Mouse (Mus musculus) spleen, adult 2 months (tissue): ENCODE results near the gene Best2. TPM values are rescaled to one million over a fixed set of nuclear protein-coding genes. Genes with fewer than 3 reads are reported as not detected.

ENCODE experiments used
- DNase-seq, 2 experiments: peaks; one replicate each; pipeline versions ENCODE4 v3.0.0 to v3.0.0-alpha.2; 2012 to 2021; ENCODE audit warnings: low spot score in 2 of 2, low read depth in 1 of 2
- H3K27ac ChIP-seq: fragments of 200-500 bp; 2 replicates; pipeline ENCODE4 v1.5.1; 2012; ENCODE audit warnings: low read length, inconsistent platforms; ENCODE audit not compliant: insufficient read depth
- H3K27me3 ChIP-seq: fragments of 200-500 bp; 2 replicates; pipeline ENCODE4 v1.6.1; 2012; ENCODE audit warnings: mild to moderate bottlenecking, moderate library complexity, low read length, inconsistent platforms; ENCODE audit not compliant: control insufficient read depth, insufficient read depth
- H3K36me3 ChIP-seq: fragments of 200-500 bp; 2 replicates; pipeline ENCODE4 v1.6.1; 2012; ENCODE audit warnings: mild to moderate bottlenecking, low read length, inconsistent platforms; ENCODE audit not compliant: control insufficient read depth, insufficient read depth
- H3K4me1 ChIP-seq: fragments of 200-500 bp; 2 replicates; pipeline ENCODE4 v1.6.1; 2011; ENCODE audit warnings: inconsistent platforms; ENCODE audit not compliant: control insufficient read depth, insufficient read depth, insufficient read length
- H3K4me3 ChIP-seq: fragments of 200-500 bp; 2 replicates; pipeline ENCODE4 v1.5.1; 2011; ENCODE audit warnings: mild to moderate bottlenecking, inconsistent platforms; ENCODE audit not compliant: insufficient read depth, insufficient read length; ENCODE audit errors: extremely low read depth
- CTCF ChIP-seq: fragments of 200-500 bp; IDR thresholded peaks from 2 replicates; pipeline ENCODE4 v1.5.1; 2011; ENCODE audit warnings: mild to moderate bottlenecking, inconsistent platforms; ENCODE audit not compliant: insufficient read depth, insufficient read length, insufficient replicate concordance; ENCODE audit errors: extremely low read depth
- POLR2A ChIP-seq: fragments of 200-500 bp; IDR thresholded peaks from 2 replicates; pipeline ENCODE4 v1.6.1; 2011; ENCODE audit warnings: low read depth, low read length, inconsistent platforms
- WGBS: fragments of 180-500 bp; shearing (Covaris S2); methylation state at CpG from one replicate; pipeline ENCODE4 v1.1.7; 2018; 5-methylcytosine and 5-hydroxymethylcytosine counted together
- polyA plus RNA-seq: library from polyadenylated mRNA; depleted of rRNA; stranded (reverse); fragments of >200 nt; gene quantifications from 2 replicates; pipeline ENCODE4 v1.2.3, GENCODE M21; 2012

Best2 gene
- polyA plus RNA-seq, 1 experiment = not detected

DNA sequence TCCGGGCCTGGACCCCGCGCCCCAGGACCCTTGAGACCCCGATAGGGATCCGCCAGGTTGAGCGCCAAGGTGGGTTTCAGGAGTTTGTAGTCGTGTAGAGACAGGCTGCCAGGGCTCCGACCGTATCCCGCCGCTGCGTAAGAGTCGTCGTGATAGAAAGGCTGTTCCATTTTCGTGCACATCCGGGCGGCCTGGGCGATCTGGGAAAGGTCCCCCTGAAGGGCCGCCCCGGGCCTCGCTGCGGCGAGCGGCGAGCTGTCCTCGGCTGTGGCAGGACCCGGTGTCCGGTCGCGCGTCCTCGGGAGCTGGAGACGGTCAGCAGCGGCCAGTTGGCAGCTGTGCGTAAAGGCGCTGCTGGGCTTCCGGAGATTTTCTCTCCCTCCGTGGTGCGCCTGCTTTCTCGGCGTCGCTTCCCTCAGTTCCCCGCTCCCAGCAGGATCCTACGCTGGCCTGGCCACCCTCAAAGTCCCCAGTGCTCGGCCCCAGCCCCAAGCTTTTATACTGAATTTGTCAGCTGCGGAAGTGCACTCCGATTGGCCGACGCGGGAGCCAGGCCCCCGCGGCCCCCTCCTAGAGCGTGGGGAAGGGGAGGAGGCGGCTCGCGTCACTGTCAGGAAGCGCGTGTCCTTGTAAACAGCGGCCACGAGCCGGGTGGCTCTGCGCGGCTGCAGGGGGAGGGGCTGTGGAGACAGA, 35.9 kb downstream of the Best2 start, which contains the start of gene Junb:
Gene Junb (minus strand): TSS at position 471 of the 693 bp plus-strand sequence.
- Histone ChIP-seq H3K4me1 (peaks cover 25% of the 10 kb centered on the region), H3K36me3 (no peaks in the 10 kb centered on the region), H3K27me3 (no peaks in the 10 kb centered on the region), H3K27ac (peak within 1 kb of the TSS; percentile 96), H3K4me3 (peak within 1 kb of the TSS; percentile 74)
- TF ChIP-seq CTCF (no peak), POLR2A (peak; percentile 100)
- under 1% methylated on average over 63 of the region's 63 CpGs for WGBS
- peak; percentile 95 to 96 for DNase-seq

- H3K27ac ChIP-seq = peak overlapping the region; percentile 96
- H3K4me3 ChIP-seq = peak overlapping the region; percentile 74
- TF ChIP-seq POLR2A = no peak; the same call in 1 of the 2 replicates
- TF ChIP-seq CTCF = no peak
- no peaks in the 10 kb centered on the region for H3K36me3 ChIP-seq
- no peaks in the 10 kb centered on the region for H3K27me3 ChIP-seq
- H3K4me1 ChIP-seq = peaks cover 23% of the 10 kb centered on the region
- WGBS = under 1% methylated on average over 69 of the region's 70 CpGs
- DNase-seq = peak in 1 of 2 experiments; percentile 76
Observed at GRCm38 (mm10) chr8:84977435-84978247, 36.7 kb downstream of the Best2 start.

DNA sequence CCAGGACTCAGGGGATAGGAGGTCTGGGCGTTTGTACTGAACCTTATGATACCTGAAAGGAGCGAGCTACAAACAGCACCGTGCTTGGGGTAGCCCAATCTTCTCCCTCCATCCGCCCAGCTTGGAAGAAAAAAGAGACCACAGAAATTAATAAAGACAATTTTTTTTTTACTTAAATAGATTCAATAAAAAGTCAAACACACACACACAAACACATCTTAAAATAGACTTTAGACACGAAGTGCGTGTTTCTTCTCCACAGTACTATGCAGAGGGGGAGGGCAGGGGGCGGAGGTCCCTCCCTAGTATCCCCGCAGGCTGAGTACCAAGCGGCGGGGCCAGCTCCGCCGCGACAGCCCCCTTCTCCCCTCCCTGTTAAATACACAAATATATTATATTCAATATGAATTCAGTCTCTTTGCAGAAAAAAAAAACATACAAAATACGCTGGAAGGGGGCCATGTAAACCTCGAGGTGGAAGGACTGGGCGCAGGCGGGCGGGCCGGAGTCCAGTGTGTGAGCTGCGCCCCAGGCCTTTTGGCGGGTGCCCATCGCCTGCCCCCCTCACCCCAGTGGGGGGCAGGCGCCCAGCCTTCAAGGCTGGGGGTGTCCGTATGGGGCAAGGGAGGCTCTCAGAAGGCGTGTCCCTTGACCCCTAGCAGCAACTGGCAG, 37.4 kb downstream of the Best2 start:
- H3K4me1 ChIP-seq = peaks cover 15% of the 10 kb centered on the region
- WGBS = 2% methylated on average over 25 of the region's 25 CpGs
- TF ChIP-seq CTCF = no peak
- no peak; the same call in 1 of the 2 replicates for TF ChIP-seq POLR2A

DNA sequence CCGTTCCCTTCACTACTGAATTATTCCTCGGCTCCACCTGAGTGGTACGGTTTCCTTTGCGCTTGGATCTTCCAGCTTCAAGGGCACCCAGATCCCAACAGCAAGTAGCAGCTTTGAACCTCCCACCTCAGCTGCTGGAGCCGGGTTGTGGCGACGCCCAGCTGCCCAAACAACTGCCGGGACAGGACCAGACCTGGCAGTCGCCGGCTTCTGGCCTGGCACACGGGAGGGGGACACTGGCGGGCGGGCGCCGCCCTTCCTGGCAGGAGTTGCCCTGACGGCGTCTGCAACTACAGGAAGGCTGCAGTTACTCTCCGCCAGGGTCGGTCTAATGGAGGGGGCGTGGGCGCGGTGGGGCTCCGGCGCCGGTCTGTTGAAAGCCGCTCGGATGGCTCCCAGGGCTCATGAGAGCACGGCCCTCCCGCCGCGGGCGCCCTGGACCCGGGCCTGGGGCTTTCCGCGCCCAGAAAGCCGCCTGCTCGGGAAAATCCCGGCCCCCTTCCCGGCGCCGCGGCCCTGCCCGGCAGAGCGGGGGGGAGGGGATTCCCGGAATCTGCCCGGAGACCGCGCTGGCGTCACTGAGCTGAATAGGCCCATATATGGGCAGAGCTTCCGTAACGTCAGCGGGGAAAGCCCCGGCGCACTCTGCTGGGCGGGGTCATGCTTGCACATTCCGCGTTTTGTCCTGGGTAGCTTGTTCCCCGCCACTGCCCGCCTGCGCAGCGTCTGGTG, 38.1 kb downstream of the Best2 start:
- Histone ChIP-seq H3K36me3 (no peaks in the 10 kb centered on the region), H3K27ac (peak overlapping the region; percentile 96), H3K4me1 (peaks cover 12% of the 10 kb centered on the region), H3K4me3 (peak overlapping the region; percentile 74), H3K27me3 (no peaks in the 10 kb centered on the region)
- DNase-seq = peak; percentile 88 to 93
- TF ChIP-seq POLR2A = peak; percentile 74; the same call in 1 of the 2 replicates
- no peak for TF ChIP-seq CTCF
- 1% methylated on average over 60 of the region's 61 CpGs for WGBS

More for the DNA sequence above, 37.4 kb downstream of the Best2 start:
- peak overlapping the region; percentile 74 for H3K4me3 ChIP-seq
- no peaks in the 10 kb centered on the region for H3K27me3 ChIP-seq
- peak overlapping the region; percentile 96 for H3K27ac ChIP-seq
- no peak for DNase-seq
- no peaks in the 10 kb centered on the region for H3K36me3 ChIP-seq

GRCm38 (mm10) chr8:84975434-84975833, 38.9 kb downstream of the Best2 start:
- TF ChIP-seq CTCF (peak; percentile 89; the same call in 1 of the 2 replicates), POLR2A (no peak)
- Histone ChIP-seq H3K4me1 (peaks cover 5% of the 10 kb centered on the region; the same call in 1 of the 2 replicates), H3K27me3 (no peaks in the 10 kb centered on the region), H3K27ac (peak overlapping the region; percentile 87), H3K4me3 (no peak overlapping the region), H3K36me3 (no peaks in the 10 kb centered on the region)
- WGBS = 37% methylated on average over 7 of the region's 7 CpGs
- DNase-seq = peak in 1 of 2 experiments; percentile 74

DNA sequence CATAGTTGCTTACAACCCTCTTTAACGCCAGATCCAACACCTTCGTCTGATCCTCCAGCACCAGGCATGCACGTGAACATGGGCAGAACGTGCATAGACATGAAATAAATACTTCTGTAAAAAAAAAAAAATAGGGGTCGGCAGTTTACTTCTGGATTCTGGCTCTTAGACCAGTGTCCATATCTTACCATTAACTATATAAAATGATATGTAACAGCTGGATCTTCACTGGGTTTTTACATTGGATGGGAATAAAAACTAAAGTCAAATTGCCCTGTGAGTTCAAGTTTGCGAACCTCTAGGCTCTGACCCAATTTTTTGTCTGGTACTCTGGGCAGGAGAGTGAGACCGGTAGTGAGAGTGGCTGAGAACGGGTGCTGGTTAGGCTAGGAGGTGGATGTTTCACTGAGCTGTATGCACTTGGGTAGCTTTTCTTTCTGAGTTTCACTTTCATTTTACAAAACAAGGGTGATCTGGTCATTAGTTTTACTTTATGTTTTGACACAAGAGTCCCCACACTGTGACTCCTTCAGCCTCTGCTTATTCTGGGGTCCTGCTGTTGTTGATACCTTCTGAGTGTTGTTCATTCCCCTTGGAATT, 39.7 kb downstream of the Best2 start:
- 62% methylated on average over 8 of the region's 8 CpGs for WGBS

More for the DNA sequence above, 39.7 kb downstream of the Best2 start:
- TF ChIP-seq CTCF (no peak), POLR2A (no peak)
- Histone ChIP-seq H3K4me1 (peaks cover 6% of the 10 kb centered on the region; the same call in 1 of the 2 replicates), H3K27me3 (no peaks in the 10 kb centered on the region), H3K27ac (peak overlapping the region; percentile 6; the same call in 1 of the 2 replicates), H3K36me3 (no peaks in the 10 kb centered on the region), H3K4me3 (no peak overlapping the region)
- DNase-seq = no peak
